Mouse (Mus musculus) cerebellum, adult 2 months (tissue): ENCODE results near the gene Flt1. TPM values are rescaled to one million over a fixed set of nuclear protein-coding genes. Genes with fewer than 3 reads are reported as not detected.

ENCODE experiments used
- DNase-seq, 2 experiments: peaks; one replicate each; pipeline ENCODE4 v3.0.0; 2021
- H3K27ac ChIP-seq: fragments of 200-500 bp; 2 replicates; pipeline ENCODE4 v1.5.1; 2012; ENCODE audit warnings: low read length, control low read depth, inconsistent platforms; ENCODE audit not compliant: insufficient read depth
- H3K27me3 ChIP-seq: fragments of 200-500 bp; 2 replicates; pipeline ENCODE4 v1.6.1; 2012; ENCODE audit warnings: inconsistent platforms, mild to moderate bottlenecking, low read length, moderate library complexity; ENCODE audit not compliant: control insufficient read depth, insufficient read depth
- H3K4me1 ChIP-seq: fragments of 200-500 bp; 2 replicates; pipeline ENCODE4 v1.6.1; 2011; ENCODE audit warnings: low read length; ENCODE audit not compliant: control insufficient read depth, insufficient read depth
- H3K4me3 ChIP-seq: fragments of 200-500 bp; replicated peaks from 2 replicates; pipeline ENCODE3; 2011; ENCODE audit warnings: mild to moderate bottlenecking, low read depth, low read length, control low read depth; ENCODE audit not compliant: insufficient read depth
- CTCF ChIP-seq: fragments of 200-500 bp; IDR thresholded peaks from 2 replicates; pipeline ENCODE4 v1.5.1; 2011; ENCODE audit warnings: low read depth, mild to moderate bottlenecking, control low read depth, low read length, moderate library complexity, borderline replicate concordance; ENCODE audit not compliant: insufficient read depth
- POLR2A ChIP-seq: fragments of 200-500 bp; IDR thresholded peaks from 2 replicates; pipeline ENCODE4 v1.6.1; 2011; ENCODE audit warnings: low read length, control low read depth, borderline replicate concordance; ENCODE audit not compliant: insufficient read depth
- WGBS: fragments of 180-500 bp; shearing (Covaris S2); methylation state at CpG from one replicate; pipeline ENCODE4 v1.1.7; 2018; 5-methylcytosine and 5-hydroxymethylcytosine counted together
- polyA plus RNA-seq: library from polyadenylated mRNA; depleted of rRNA; stranded (reverse); fragments of >200 nt; gene quantifications from 2 replicates; pipeline ENCODE4 v1.2.3, GENCODE M21; 2012

Flt1 gene
- polyA plus RNA-seq, 1 experiment: 24.7 TPM

GRCm38 (mm10) chr5:147757832-147758587 is 32.2 kb upstream of the Flt1 start:
- WGBS: 65% methylated on average over 12 of the region's 12 CpGs
- DNase-seq: no peak
- H3K27me3 ChIP-seq: no peaks in the 10 kb centered on the region; the same call in 1 of the 2 replicates
- H3K4me3 ChIP-seq: no peak overlapping the region
- H3K4me1 ChIP-seq: no peaks in the 10 kb centered on the region
- H3K27ac ChIP-seq: no peak overlapping the region
- TF ChIP-seq CTCF (no peak), POLR2A (no peak)

GRCm38 (mm10) chr5:147752914-147753341 is 27.1 kb upstream of the Flt1 start:
- WGBS: 5% methylated on average over 25 of the region's 25 CpGs
- DNase-seq: no peak
- Histone ChIP-seq H3K27me3 (no peaks in the 10 kb centered on the region; the same call in 1 of the 2 replicates), H3K4me1 (peaks cover 2% of the 10 kb centered on the region; the same call in 1 of the 2 replicates), H3K4me3 (no peak overlapping the region), H3K27ac (no peak overlapping the region)
- TF ChIP-seq POLR2A (no peak), CTCF (no peak)

- no peak overlapping the region for H3K4me3 ChIP-seq
- no peak overlapping the region for H3K27ac ChIP-seq
- no peaks in the 10 kb centered on the region; the same call in 1 of the 2 replicates for H3K27me3 ChIP-seq
- TF ChIP-seq POLR2A: no peak
- no peak for TF ChIP-seq CTCF
- WGBS: under 1% methylated on average over 28 of the region's 28 CpGs
- peak; percentile 2 to 18 for DNase-seq
- H3K4me1 ChIP-seq: peaks cover 2% of the 10 kb centered on the region; the same call in 1 of the 2 replicates
Observed at GRCm38 (mm10) chr5:147751673-147752130, 25.9 kb upstream of the Flt1 start.

- Histone ChIP-seq H3K4me1 (peaks cover 2% of the 10 kb centered on the region; the same call in 1 of the 2 replicates), H3K4me3 (no peak overlapping the region), H3K27ac (no peak overlapping the region), H3K27me3 (no peaks in the 10 kb centered on the region; the same call in 1 of the 2 replicates)
- 63% methylated on average over 5 of the region's 5 CpGs for WGBS
- no peak for DNase-seq
- TF ChIP-seq CTCF (no peak), POLR2A (no peak)
Observed at GRCm38 (mm10) chr5:147749972-147750371, 24.2 kb upstream of the Flt1 start.

- Histone ChIP-seq H3K27me3 (no peaks in the 10 kb centered on the region; the same call in 1 of the 2 replicates), H3K4me3 (no peak overlapping the region), H3K4me1 (peaks cover 2% of the 10 kb centered on the region; the same call in 1 of the 2 replicates), H3K27ac (no peak overlapping the region)
- 7% methylated on average over 15 of the region's 15 CpGs for WGBS
- peak; percentile 15 to 26 for DNase-seq
- no peak for TF ChIP-seq CTCF
- no peak for TF ChIP-seq POLR2A
Observed at GRCm38 (mm10) chr5:147748081-147748581, 22.3 kb upstream of the Flt1 start.

GRCm38 (mm10) chr5:147744900-147745653 is 19.3 kb upstream of the Flt1 start:
- DNase-seq: no peak
- WGBS: 83% methylated on average over 21 of the region's 21 CpGs
- TF ChIP-seq POLR2A: no peak
- TF ChIP-seq CTCF: no peak
- no peaks in the 10 kb centered on the region for H3K27me3 ChIP-seq
- no peak overlapping the region for H3K27ac ChIP-seq
- peaks cover 2% of the 10 kb centered on the region; the same call in 1 of the 2 replicates for H3K4me1 ChIP-seq
- H3K4me3 ChIP-seq: no peak overlapping the region

GRCm38 (mm10) chr5:147742468-147743111 is 16.8 kb upstream of the Flt1 start:
- Histone ChIP-seq H3K4me1 (no peaks in the 10 kb centered on the region), H3K4me3 (no peak overlapping the region), H3K27ac (no peak overlapping the region), H3K27me3 (no peaks in the 10 kb centered on the region)
- TF ChIP-seq CTCF: no peak
- no peak for TF ChIP-seq POLR2A
- no peak for DNase-seq
- 85% methylated on average over 9 of the region's 9 CpGs for WGBS
